Mouse (Mus musculus): ENCODE measurements at regions not wholly inside any gene's neighbourhood (a gene's known extent, or its start where the extent isn't known, plus 50 kb on each side); places are given as distances from the start of the nearest gene placed in this dataset.

DNA sequence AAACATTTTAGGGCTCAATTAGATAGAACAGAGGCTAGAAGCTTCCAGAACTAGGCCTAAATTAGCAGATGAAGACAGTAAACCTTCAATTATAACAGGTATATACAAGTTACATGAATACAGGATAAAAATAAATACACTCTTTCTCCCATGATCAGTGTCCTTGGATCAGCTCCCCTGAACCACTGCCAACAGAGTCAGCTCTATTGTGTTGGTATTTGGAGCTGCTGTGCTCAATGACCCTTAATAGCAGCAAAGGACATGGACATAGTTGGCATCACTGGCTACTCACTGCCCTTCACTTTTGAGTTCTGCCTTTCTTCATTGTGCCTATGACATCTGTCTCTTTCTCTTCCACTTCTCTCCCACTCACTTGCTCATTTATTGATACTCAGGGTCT is 639.1 kb upstream of the 4921530L21Rik start:
- no peak for DNase-seq (ENCODE audit: inconsistent age in 2 of 2, low spot score in 1 of 2)

- DNase-seq (ENCODE audit: inconsistent age in 2 of 2, low spot score in 1 of 2) = no peak
Measured at GRCm38 (mm10) chr14:95248859-95249258, 632.2 kb upstream of the 4921530L21Rik start.

DNA sequence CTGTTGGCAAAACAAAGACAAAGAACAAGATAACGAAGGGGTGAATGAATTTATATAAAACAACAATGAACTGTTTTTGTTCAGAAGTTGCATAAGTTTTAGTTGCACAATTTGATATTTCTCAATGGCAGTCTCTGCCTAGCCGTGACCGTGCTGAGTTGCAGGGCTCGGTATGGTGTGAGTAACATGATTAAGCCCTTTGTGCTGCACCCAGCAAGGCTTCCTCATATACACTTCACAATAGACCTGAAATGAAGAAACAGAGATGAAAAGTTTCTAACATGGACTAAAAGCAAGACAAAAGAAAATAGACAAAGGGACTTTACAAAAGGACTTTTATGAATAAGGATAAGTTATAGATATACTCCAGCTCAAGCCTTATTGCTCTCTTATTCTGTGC is 624.9 kb upstream of the 4921530L21Rik start:
- peak in 1 of 2 experiments; percentile 44 for DNase-seq (ENCODE audit: inconsistent age in 2 of 2, low spot score in 1 of 2)

- DNase-seq (ENCODE audit: inconsistent age in 2 of 2, low spot score in 1 of 2) = no peak
Measured at GRCm38 (mm10) chr14:95281431-95281830, 599.6 kb upstream of the 4921530L21Rik start.

DNA sequence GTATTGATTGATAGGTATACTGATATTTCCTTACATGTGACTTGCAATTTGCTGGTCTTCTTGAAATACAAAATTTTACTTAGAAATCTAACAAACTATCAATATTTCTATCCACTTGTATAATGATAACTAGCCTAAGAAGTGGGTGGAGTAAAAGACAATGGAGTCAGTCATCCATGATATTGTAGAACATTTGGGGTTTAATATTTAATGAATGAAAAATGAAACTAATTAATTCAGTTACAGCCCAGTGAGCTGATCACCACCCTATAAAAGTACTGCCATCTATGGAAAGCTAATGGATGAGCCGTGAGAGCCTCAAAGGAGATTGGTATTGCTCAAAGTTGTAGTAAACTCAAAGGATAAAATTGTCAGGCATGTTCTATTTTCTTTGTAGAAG is 599.0 kb upstream of the 4921530L21Rik start:
- DNase-seq (ENCODE audit: inconsistent age in 2 of 2, low spot score in 1 of 2) = no peak

GRCm38 (mm10) chr14:95314134-95314924 is 566.7 kb upstream of the 4921530L21Rik start:
- no peak for DNase-seq (ENCODE audit: inconsistent age in 2 of 2, low spot score in 1 of 2)

- DNase-seq (ENCODE audit: inconsistent age in 2 of 2, low spot score in 1 of 2) = no peak
Measured at GRCm38 (mm10) chr14:95356968-95357367, 524.1 kb upstream of the 4921530L21Rik start.

Data from adrenal gland, adult (tissue).